Mouse (Mus musculus) megakaryocyte, embryonic 14.5 days (primary cell): ENCODE results near the gene Ergic2. TPM values are rescaled to one million over a fixed set of nuclear protein-coding genes. Genes with fewer than 3 reads are reported as not detected.
"Not testable (repeated sequence)": the region's sequence is repeated elsewhere in the genome, so short reads cannot be mapped to it uniquely, and the experiment has no call there.

Source experiments
- H3K27me3 ChIP-seq: replicated peaks from 2 replicates; pipeline ENCODE3; 2012; ENCODE audit warnings: inconsistent platforms
- H3K36me3 ChIP-seq: replicated peaks from 2 replicates; pipeline ENCODE3; 2012; ENCODE audit warnings: low read length, inconsistent platforms, mixed read lengths
- H3K4me1 ChIP-seq: 2 replicates; pipeline ENCODE4 v1.6.1; 2012; ENCODE audit warnings: inconsistent platforms
- H3K4me3 ChIP-seq: replicated peaks from 2 replicates; pipeline ENCODE3; 2012; ENCODE audit warnings: moderate library complexity, mild to moderate bottlenecking, inconsistent platforms
- H3K9me3 ChIP-seq: 2 replicates; pipeline ENCODE4 v1.6.1; 2012; ENCODE audit warnings: inconsistent platforms
- FLI1 ChIP-seq: IDR thresholded peaks from 2 replicates; pipeline ENCODE4 v1.6.1; 2012; ENCODE audit warnings: low read length, inconsistent platforms, mixed read lengths
- GATA1 ChIP-seq: IDR thresholded peaks from 3 replicates; pipeline ENCODE4 v1.6.1; 2012; ENCODE audit warnings: mixed read lengths, low read length, inconsistent platforms, borderline replicate concordance
- polyA plus RNA-seq: library from polyadenylated mRNA; stranded (reverse); fragments of >175 nt; gene quantifications from 2 replicates; pipeline ENCODE4 v1.2.3, GENCODE M21; 2012; ENCODE audit warnings: low replicate concordance; ENCODE audit not compliant: insufficient read depth

The Ergic2 gene
- polyA plus RNA-seq, 1 experiment = 7.0 TPM

GRCm38 (mm10) chr6:148216752-148217151, 4.6 kb upstream of the Ergic2 start:
- peaks cover 88% of the 10 kb centered on the region for H3K4me1 ChIP-seq
- H3K9me3 ChIP-seq = no peaks in the 10 kb centered on the region
- H3K27me3 ChIP-seq = no peaks in the 10 kb centered on the region
- H3K4me3 ChIP-seq = no peak overlapping the region
- H3K36me3 ChIP-seq = peaks cover 22% of the 10 kb centered on the region
- no peak for TF ChIP-seq FLI1
- no peak for TF ChIP-seq GATA1

- no peaks in the 10 kb centered on the region for H3K27me3 ChIP-seq
- H3K9me3 ChIP-seq = no peaks in the 10 kb centered on the region
- H3K36me3 ChIP-seq = peaks cover 17% of the 10 kb centered on the region
- no peak for TF ChIP-seq GATA1
- no peak for TF ChIP-seq FLI1
- peaks cover 76% of the 10 kb centered on the region for H3K4me1 ChIP-seq
- no peak overlapping the region for H3K4me3 ChIP-seq
Measured at GRCm38 (mm10) chr6:148214765-148215164, 2.6 kb upstream of the Ergic2 start.

GRCm38 (mm10) chr6:148211391-148211876, 740 bp downstream of the Ergic2 start:
- no peaks in the 10 kb centered on the region for H3K27me3 ChIP-seq
- TF ChIP-seq FLI1 (no peak), GATA1 (no peak)
- peaks cover 68% of the 10 kb centered on the region for H3K4me1 ChIP-seq
- no peaks in the 10 kb centered on the region for H3K9me3 ChIP-seq
- H3K36me3 ChIP-seq = peaks cover 29% of the 10 kb centered on the region
- H3K4me3 ChIP-seq = peak overlapping the region; percentile 92

- Histone ChIP-seq H3K27me3 (no peaks in the 10 kb centered on the region), H3K36me3 (peaks cover 54% of the 10 kb centered on the region), H3K4me3 (no peak overlapping the region), H3K9me3 (no peaks in the 10 kb centered on the region), H3K4me1 (peaks cover 32% of the 10 kb centered on the region)
- TF ChIP-seq GATA1 (no peak), FLI1 (no peak)
Measured at GRCm38 (mm10) chr6:148207522-148207921, 4.7 kb downstream of the Ergic2 start.

- Histone ChIP-seq H3K4me1 (peaks cover 27% of the 10 kb centered on the region), H3K9me3 (no peaks in the 10 kb centered on the region), H3K27me3 (no peaks in the 10 kb centered on the region), H3K36me3 (peaks cover 78% of the 10 kb centered on the region), H3K4me3 (no peak overlapping the region)
- TF ChIP-seq GATA1 (no peak), FLI1 (no peak)
Measured at GRCm38 (mm10) chr6:148205134-148205533, 7.0 kb downstream of the Ergic2 start.

GRCm38 (mm10) chr6:148199729-148200128, 12.4 kb downstream of the Ergic2 start:
- TF ChIP-seq FLI1 (no peak), GATA1 (no peak)
- Histone ChIP-seq H3K9me3 (no peaks in the 10 kb centered on the region), H3K36me3 (peaks cover 98% of the 10 kb centered on the region), H3K4me3 (no peak overlapping the region), H3K4me1 (peaks cover 3% of the 10 kb centered on the region; the same call in 1 of the 2 replicates), H3K27me3 (no peaks in the 10 kb centered on the region)

GRCm38 (mm10) chr6:148199177-148199576, 13.0 kb downstream of the Ergic2 start:
- TF ChIP-seq GATA1 = no peak
- Histone ChIP-seq H3K4me1 (peaks cover 8% of the 10 kb centered on the region), H3K36me3 (peaks cover 99% of the 10 kb centered on the region), H3K4me3 (no peak overlapping the region), H3K27me3 (no peaks in the 10 kb centered on the region), H3K9me3 (no peaks in the 10 kb centered on the region)

GRCm38 (mm10) chr6:148193972-148194701, 18.0 kb downstream of the Ergic2 start:
- Histone ChIP-seq H3K36me3 (peaks cover 97% of the 10 kb centered on the region), H3K27me3 (no peaks in the 10 kb centered on the region), H3K4me1 (peaks cover 15% of the 10 kb centered on the region), H3K4me3 (no peak overlapping the region), H3K9me3 (no peaks in the 10 kb centered on the region)
- TF ChIP-seq FLI1 (no peak), GATA1 (no peak)

GRCm38 (mm10) chr6:148185694-148186093, 26.5 kb downstream of the Ergic2 start:
- no peaks in the 10 kb centered on the region for H3K4me1 ChIP-seq
- H3K27me3 ChIP-seq = no peaks in the 10 kb centered on the region
- H3K4me3 ChIP-seq = no peak overlapping the region
- no peak for TF ChIP-seq FLI1
- no peak for TF ChIP-seq GATA1
- H3K36me3 ChIP-seq = peaks cover 98% of the 10 kb centered on the region
- no peaks in the 10 kb centered on the region for H3K9me3 ChIP-seq

- Histone ChIP-seq H3K36me3 (peaks cover 2% of the 10 kb centered on the region), H3K27me3 (no peaks in the 10 kb centered on the region), H3K4me1 (peaks cover 28% of the 10 kb centered on the region), H3K4me3 (no peak overlapping the region), H3K9me3 (peaks cover 4% of the 10 kb centered on the region)
- TF ChIP-seq FLI1 (no peak), GATA1 (no peak)
Measured at GRCm38 (mm10) chr6:148172904-148173303, 39.3 kb downstream of the Ergic2 start.

GRCm38 (mm10) chr6:148152305-148152704, 59.9 kb downstream of the Ergic2 start:
- H3K36me3 ChIP-seq, H3K4me1 ChIP-seq, H3K27me3 ChIP-seq, H3K9me3 ChIP-seq, H3K4me3 ChIP-seq: not testable (repeated sequence)
